Mouse (Mus musculus): ENCODE data around the gene Huwe1. TPM values are rescaled to one million over a fixed set of nuclear protein-coding genes. Genes with fewer than 3 reads are reported as not detected.

Huwe1 gene
- total RNA-seq, 2 experiments from 2014 or later = 160 to 172 TPM

- intact Hi-C loops (cut with DNase I) = loop anchor here (5.0 kb wide), 2 partner anchors 70 to 200 kb away; partner anchors contain the start of genes Ribc1 and Smc1a
Measured at GRCm38 (mm10) chrX:151946986-151947385, 146.4 kb downstream of the Huwe1 start.

GRCm38 (mm10) chrX:151947781-151948180 is 147.2 kb downstream of the Huwe1 start:
- intact Hi-C loops (cut with DNase I) = loop anchor here (5.0 kb wide), 2 partner anchors 70 to 200 kb away; partner anchors contain the start of genes Ribc1 and Smc1a
- DNase-seq = no peak

More at GRCm38 (mm10) chrX:151946986-151947385, 146.4 kb downstream of the Huwe1 start:
- DNase-seq = no peak

- no peak for DNase-seq
- intact Hi-C loops (cut with DNase I) = no loop called here
Measured at GRCm38 (mm10) chrX:151950231-151950630, 149.6 kb downstream of the Huwe1 start.

GRCm38 (mm10) chrX:151951181-151951580 is 150.6 kb downstream of the Huwe1 start:
- intact Hi-C loops (cut with DNase I) = no loop called here
- no peak for DNase-seq

Small RNA genes within 50 kb of the gene (microRNA-seq; reads per million reads assigned to microRNA genes)
- gene Mir3113 (0 reads per million in 2 experiments), gene Mir98 (3,014 to 3,965 reads per million in 2 experiments), gene Mirlet7f-2 (2,047 to 8,838 reads per million in 2 experiments)

Other genes with a start within 250 kb of the Huwe1 start
- gene Hsd17b10, start 201.0 kb downstream of the Huwe1 start, total RNA-seq (2021) = 100 to 1,000 TPM; 163 to 184 TPM
- under 1 TPM; 0.37 to 0.43 TPM for gene Ribc1, start 215.5 kb downstream of the Huwe1 start, total RNA-seq (2021)
- gene Smc1a, start 215.6 kb downstream of the Huwe1 start, total RNA-seq (2021) = 10 to 100 TPM; 30.2 to 33.1 TPM

All from heart, postnatal 14 days (tissue).